Mouse (Mus musculus) hindbrain, embryonic 10.5 days (tissue): ENCODE results near the gene Laptm5. TPM values are rescaled to one million over a fixed set of nuclear protein-coding genes. Genes with fewer than 3 reads are reported as not detected.
A peak's percentile ranks its signal among the peaks of the same experiment; 100 is the strongest.

Experiments used
- DNase-seq: peaks from one replicate; pipeline ENCODE4 v3.0.0-alpha.2; 2017; ENCODE audit warnings: low spot score
- H3K27ac ChIP-seq: fragments of 300-500 bp; sonication (generic); 2 replicates; pipeline ENCODE4 v1.5.1; 2016; ENCODE audit warnings: mild to moderate bottlenecking, moderate library complexity
- H3K27me3 ChIP-seq: fragments of 300-500 bp; sonication (generic); 2 replicates; pipeline ENCODE4 v1.6.1; 2016; ENCODE audit warnings: mild to moderate bottlenecking; ENCODE audit not compliant: poor library complexity, insufficient read depth, severe bottlenecking
- H3K36me3 ChIP-seq: fragments of 300-500 bp; sonication (generic); 2 replicates; pipeline ENCODE4 v1.6.1; 2016; ENCODE audit warnings: mild to moderate bottlenecking, moderate library complexity
- H3K4me1 ChIP-seq: fragments of 300-500 bp; sonication (generic); replicated peaks from 2 replicates; pipeline ENCODE4 v1.6.1; 2016; ENCODE audit warnings: mild to moderate bottlenecking
- H3K4me3 ChIP-seq: fragments of 300-500 bp; sonication (generic); 2 replicates; pipeline ENCODE4 v1.5.1; 2016; ENCODE audit warnings: mild to moderate bottlenecking, moderate library complexity
- H3K9me3 ChIP-seq: fragments of 300-500 bp; sonication (generic); 2 replicates; pipeline ENCODE4 v1.6.1; 2016; ENCODE audit warnings: mild to moderate bottlenecking, moderate library complexity
- WGBS: fragments of 180-500 bp; shearing (Covaris S2); methylation state at CpG from one replicate; pipeline ENCODE4 v1.1.7; 2016; 5-methylcytosine and 5-hydroxymethylcytosine counted together
- polyA plus RNA-seq: library from polyadenylated mRNA; unstranded; fragments of >200 nt; fragmentation: Nextera tagmentation; extraction: Ambion mirVana; gene quantifications from 2 replicates; pipeline ENCODE4 v1.2.1, GENCODE M21; 2016

Laptm5 gene
- polyA plus RNA-seq, 1 experiment from 2014 or later = 25.9 TPM

- H3K4me1 ChIP-seq = peaks cover 69% of the 10 kb centered on the region
- DNase-seq = no peak
These were observed 3.7 kb downstream of the Laptm5 start for GRCm38 (mm10) chr4:130916639-130917038.

DNA sequence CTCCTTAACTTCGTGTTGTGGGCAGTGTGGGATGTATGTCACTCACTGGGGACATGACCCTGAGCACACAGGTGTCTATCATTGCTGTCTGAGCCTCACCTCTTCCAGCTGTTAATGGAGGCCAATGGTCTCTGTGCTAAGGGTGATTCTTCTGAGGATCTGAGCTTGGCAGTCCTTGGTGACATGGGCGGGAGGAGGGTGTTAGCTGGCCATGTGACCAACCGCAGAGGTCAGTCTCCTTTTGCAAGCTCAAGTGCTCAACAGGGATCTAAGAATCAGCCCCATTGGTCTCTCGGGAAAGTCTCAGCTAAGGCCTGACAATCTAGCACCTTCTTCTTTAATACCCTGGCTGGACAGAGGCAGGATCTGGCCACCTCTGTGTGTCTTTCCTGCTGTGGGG is 4.6 kb downstream of the Laptm5 start:
- Histone ChIP-seq H3K4me1 (peaks cover 78% of the 10 kb centered on the region), H3K27ac (peak overlapping the region; percentile 9), H3K4me3 (no peak overlapping the region), H3K9me3 (no peaks in the 10 kb centered on the region), H3K27me3 (no peaks in the 10 kb centered on the region; the same call in 1 of the 2 replicates), H3K36me3 (no peaks in the 10 kb centered on the region)
- 78% methylated on average over 4 of the region's 4 CpGs for WGBS
- no peak for DNase-seq

More at GRCm38 (mm10) chr4:130916639-130917038, 3.7 kb downstream of the Laptm5 start:
- Histone ChIP-seq H3K4me3 (no peak overlapping the region), H3K36me3 (no peaks in the 10 kb centered on the region), H3K27ac (peak overlapping the region; percentile 23; the same call in 1 of the 2 replicates), H3K27me3 (no peaks in the 10 kb centered on the region), H3K9me3 (no peaks in the 10 kb centered on the region)
- 79% methylated on average over 7 of the region's 7 CpGs for WGBS

- H3K4me1 ChIP-seq = peaks cover 75% of the 10 kb centered on the region
- no peaks in the 10 kb centered on the region; the same call in 1 of the 2 replicates for H3K27me3 ChIP-seq
These were observed 6.2 kb downstream of the Laptm5 start for GRCm38 (mm10) chr4:130918805-130919749.

DNA sequence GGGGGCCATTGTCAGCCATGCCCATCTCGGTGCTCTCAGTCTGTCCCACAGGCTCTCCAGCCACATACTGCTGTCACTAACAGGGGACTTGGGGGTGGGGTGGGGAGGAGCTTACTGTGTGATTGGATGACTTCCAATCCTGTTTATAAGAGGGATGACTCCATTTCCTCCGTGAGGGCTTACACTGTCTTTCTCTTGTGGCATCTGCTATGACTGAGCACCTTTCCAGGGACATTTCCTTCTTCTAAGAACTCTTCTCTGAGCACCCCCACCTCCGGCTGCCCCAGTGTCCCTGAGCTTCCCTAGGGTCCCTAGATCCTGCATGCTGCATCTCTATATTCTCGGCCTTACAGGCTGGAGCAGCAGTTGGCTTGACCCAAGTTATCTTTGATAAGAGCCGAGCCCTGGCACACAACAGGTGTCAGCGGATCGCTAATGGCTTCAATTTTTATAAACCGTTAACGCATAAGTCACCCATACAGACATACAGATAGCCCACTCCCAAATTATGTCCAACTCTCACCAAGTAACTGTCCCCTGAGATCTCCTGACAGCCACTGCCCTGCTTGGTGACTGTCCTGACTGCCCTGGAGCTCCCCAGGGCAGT is 6.9 kb downstream of the Laptm5 start:
- H3K36me3 ChIP-seq = no peaks in the 10 kb centered on the region
- WGBS = 68% methylated on average over 9 of the region's 9 CpGs
- H3K4me3 ChIP-seq = no peak overlapping the region
- DNase-seq = no peak
- no peaks in the 10 kb centered on the region for H3K9me3 ChIP-seq
- H3K4me1 ChIP-seq = peaks cover 69% of the 10 kb centered on the region
- peaks cover 5% of the 10 kb centered on the region; the same call in 1 of the 2 replicates for H3K27me3 ChIP-seq
- peak overlapping the region; percentile 66 for H3K27ac ChIP-seq

More at GRCm38 (mm10) chr4:130918805-130919749, 6.2 kb downstream of the Laptm5 start:
- 74% methylated on average over 10 of the region's 10 CpGs for WGBS
- no peak for DNase-seq
- Histone ChIP-seq H3K27ac (peak overlapping the region; percentile 66), H3K36me3 (no peaks in the 10 kb centered on the region), H3K9me3 (no peaks in the 10 kb centered on the region), H3K4me3 (no peak overlapping the region)

DNA sequence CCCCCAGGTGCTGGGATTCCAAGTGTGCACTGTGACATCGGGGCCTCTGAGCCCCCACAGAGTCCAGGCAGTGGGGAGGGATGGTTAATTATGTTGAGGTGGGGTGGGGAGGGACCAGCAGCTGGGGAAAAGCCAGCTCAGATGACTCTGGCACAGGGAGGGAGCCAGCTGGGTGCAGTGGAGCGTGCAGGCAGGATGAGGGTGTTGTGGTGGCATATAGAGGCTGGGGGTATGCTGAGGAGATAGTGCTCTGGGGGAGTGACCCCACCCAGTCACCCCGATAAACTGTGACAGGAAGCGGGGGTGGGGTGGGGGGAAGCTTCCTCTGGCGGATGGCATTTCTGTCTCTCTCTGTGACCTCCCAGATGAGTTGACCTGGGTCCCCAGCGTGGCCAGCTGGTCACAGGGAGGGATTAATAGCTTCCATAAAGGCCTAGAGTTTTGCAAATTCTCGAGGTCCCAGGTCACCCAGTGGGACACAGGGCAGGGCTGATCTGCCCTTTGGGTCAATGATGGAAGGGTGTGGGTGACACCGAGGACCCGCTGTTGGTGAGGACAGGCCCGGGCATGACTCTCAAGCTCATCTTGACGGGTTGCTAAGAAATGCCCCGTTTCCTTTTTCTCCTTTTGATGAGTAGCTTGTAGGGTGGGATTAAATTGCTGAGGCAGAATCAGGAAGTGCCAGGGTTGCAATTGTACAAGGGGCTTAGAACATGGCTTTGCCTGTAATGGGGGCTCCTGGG is 8.2 kb downstream of the Laptm5 start:
- WGBS = 33% methylated on average over 12 of the region's 12 CpGs
- Histone ChIP-seq H3K4me1 (peaks cover 57% of the 10 kb centered on the region), H3K4me3 (no peak overlapping the region), H3K36me3 (no peaks in the 10 kb centered on the region), H3K9me3 (no peaks in the 10 kb centered on the region), H3K27me3 (peaks cover 5% of the 10 kb centered on the region; the same call in 1 of the 2 replicates), H3K27ac (peak overlapping the region; percentile 66)
- DNase-seq = peak; percentile 44

DNA sequence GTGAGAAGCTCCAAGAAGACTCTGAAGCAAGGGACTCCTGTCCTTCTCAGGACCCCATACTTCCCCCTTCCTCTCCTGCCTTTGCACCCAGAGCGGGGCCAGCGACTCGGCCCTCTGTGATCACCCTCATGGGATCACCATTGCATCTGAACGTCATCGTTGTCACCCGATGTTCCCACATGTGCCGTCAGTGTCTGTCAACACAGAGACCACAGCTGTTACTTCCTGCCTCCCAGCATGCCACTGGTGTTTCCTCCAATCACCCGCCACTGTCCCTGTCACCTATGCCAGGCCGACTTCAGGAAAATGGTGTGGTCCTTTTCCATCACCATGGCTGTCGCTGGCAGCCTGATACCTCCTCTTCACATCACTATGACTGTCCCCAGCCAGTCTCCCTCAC is 9.1 kb downstream of the Laptm5 start:
- Histone ChIP-seq H3K4me1 (peaks cover 63% of the 10 kb centered on the region), H3K36me3 (no peaks in the 10 kb centered on the region), H3K4me3 (no peak overlapping the region), H3K27me3 (peaks cover 5% of the 10 kb centered on the region; the same call in 1 of the 2 replicates), H3K27ac (peak overlapping the region; percentile 66), H3K9me3 (no peaks in the 10 kb centered on the region)
- DNase-seq = no peak
- WGBS = 72% methylated on average over 10 of the region's 10 CpGs

GRCm38 (mm10) chr4:130926274-130926673 is 13.3 kb downstream of the Laptm5 start:
- Histone ChIP-seq H3K27me3 (peaks cover 5% of the 10 kb centered on the region; the same call in 1 of the 2 replicates), H3K36me3 (no peaks in the 10 kb centered on the region), H3K4me3 (no peak overlapping the region), H3K4me1 (peaks cover 27% of the 10 kb centered on the region), H3K9me3 (no peaks in the 10 kb centered on the region), H3K27ac (no peak overlapping the region)
- DNase-seq = no peak
- 60% methylated on average over 6 of the region's 6 CpGs for WGBS

- 0 out of 2 replicates have a peak, but pooled peaks cover 5% of the 10 kb centered on the region for H3K27me3 ChIP-seq
- no peaks in the 10 kb centered on the region for H3K36me3 ChIP-seq
- no peak for DNase-seq
- no peaks in the 10 kb centered on the region for H3K9me3 ChIP-seq
- no peak overlapping the region for H3K27ac ChIP-seq
- no peak overlapping the region for H3K4me3 ChIP-seq
- peaks cover 12% of the 10 kb centered on the region for H3K4me1 ChIP-seq
- 88% methylated on average over 12 of the region's 12 CpGs for WGBS
These were observed 14.9 kb downstream of the Laptm5 start for GRCm38 (mm10) chr4:130927821-130928220.

DNA sequence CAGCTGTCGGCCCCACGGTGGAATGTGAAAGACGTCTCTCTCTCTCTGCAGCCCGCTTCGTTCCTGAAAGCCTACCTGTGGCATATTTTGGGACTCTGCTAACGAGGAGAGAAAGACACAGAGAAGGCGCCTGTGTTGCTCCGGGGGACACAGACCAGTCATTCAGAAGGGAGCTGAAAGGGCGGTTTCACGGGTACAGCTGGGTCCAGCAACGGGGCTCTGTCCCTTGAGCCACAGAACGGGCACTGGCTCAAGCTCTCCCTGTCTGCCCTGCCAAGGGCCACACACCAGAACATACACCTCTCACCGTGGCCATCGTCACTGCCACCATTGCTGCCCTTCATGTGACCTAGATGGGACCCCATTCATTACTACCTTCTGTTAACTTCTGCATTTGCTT is 29.7 kb downstream of the Laptm5 start:
- H3K4me3 ChIP-seq = no peak overlapping the region
- peaks cover 36% of the 10 kb centered on the region for H3K4me1 ChIP-seq
- H3K9me3 ChIP-seq = no peaks in the 10 kb centered on the region
- 66% methylated on average over 14 of the region's 14 CpGs for WGBS
- DNase-seq = no peak
- no peak overlapping the region for H3K27ac ChIP-seq
- no peaks in the 10 kb centered on the region for H3K36me3 ChIP-seq
- peaks cover 11% of the 10 kb centered on the region for H3K27me3 ChIP-seq

- peaks cover 11% of the 10 kb centered on the region for H3K27me3 ChIP-seq
- H3K27ac ChIP-seq = peak within 1 kb of the TSS; percentile 5; the same call in 1 of the 2 replicates
- no peaks in the 10 kb centered on the region for H3K36me3 ChIP-seq
- H3K4me3 ChIP-seq = no peak within 1 kb of the TSS
- no peak for DNase-seq
- H3K9me3 ChIP-seq = no peaks in the 10 kb centered on the region
- WGBS = 55% methylated on average over 6 of the region's 6 CpGs
- peaks cover 36% of the 10 kb centered on the region for H3K4me1 ChIP-seq
These were observed 31.2 kb downstream of the Laptm5 start, which contains the start of gene Matn1 for GRCm38 (mm10) chr4:130944112-130944511. Gene Matn1, plus strand, starts transcription at chr4:130944385.

DNA sequence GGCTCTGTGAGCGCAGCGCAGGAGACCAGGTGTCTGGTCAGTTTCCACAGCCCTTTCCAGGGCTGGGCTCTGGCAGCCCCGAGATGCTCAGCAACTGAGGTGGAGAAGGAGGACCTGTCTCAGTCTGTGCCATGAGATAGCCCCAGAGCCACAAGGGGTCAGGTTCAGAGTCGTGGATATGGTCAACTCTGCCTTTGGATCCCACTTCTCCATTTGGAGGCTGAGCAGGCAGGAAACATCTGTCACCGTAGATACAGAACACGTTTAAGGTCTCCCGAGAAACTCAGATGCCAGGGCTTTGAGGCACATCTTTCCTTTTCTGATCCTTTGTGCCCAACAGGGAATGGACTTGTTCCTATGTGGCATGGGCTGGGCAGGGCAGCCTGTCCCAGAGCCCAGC is 31.9 kb downstream of the Laptm5 start:
- no peaks in the 10 kb centered on the region for H3K36me3 ChIP-seq
- no peaks in the 10 kb centered on the region for H3K9me3 ChIP-seq
- no peak overlapping the region for H3K4me3 ChIP-seq
- no peak for DNase-seq
- H3K27ac ChIP-seq = peak overlapping the region; percentile 5; the same call in 1 of the 2 replicates
- 87% methylated on average over 7 of the region's 7 CpGs for WGBS
- peaks cover 36% of the 10 kb centered on the region for H3K4me1 ChIP-seq
- H3K27me3 ChIP-seq = peaks cover 11% of the 10 kb centered on the region

DNA sequence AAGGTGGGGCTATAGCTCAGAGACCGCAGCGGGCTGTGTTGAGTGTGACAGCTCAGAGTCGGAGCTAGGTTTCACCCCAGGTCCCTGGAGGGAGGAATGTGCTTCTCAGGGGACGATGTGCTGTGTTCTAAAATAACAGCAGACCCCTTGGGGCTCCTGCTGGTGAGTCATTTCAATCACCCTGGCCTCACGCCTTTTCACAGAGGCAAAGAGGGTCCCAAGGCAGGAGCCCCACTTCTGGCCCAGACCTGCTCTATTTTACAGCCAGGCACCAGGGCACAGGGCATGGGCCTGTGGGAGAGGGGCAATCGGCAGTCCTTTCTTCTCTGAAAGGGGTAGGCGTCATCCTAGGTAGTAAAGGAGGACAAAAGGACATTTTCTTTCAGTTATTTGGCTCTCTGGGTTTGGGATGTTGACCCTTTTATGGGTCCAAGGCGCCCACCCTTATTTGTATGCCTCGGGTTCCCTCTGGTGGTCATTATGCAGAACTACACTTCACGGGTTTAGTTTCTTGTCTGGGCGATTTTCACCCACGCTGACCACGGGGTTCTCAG is 34.2 kb downstream of the Laptm5 start:
- DNase-seq = peak; percentile 42
- no peak overlapping the region for H3K4me3 ChIP-seq
- peaks cover 11% of the 10 kb centered on the region for H3K27me3 ChIP-seq
- peaks cover 30% of the 10 kb centered on the region for H3K4me1 ChIP-seq
- H3K27ac ChIP-seq = peak overlapping the region; percentile 47; the same call in 1 of the 2 replicates
- no peaks in the 10 kb centered on the region for H3K36me3 ChIP-seq
- WGBS = 21% methylated on average over 13 of the region's 13 CpGs
- H3K9me3 ChIP-seq = no peaks in the 10 kb centered on the region
